Mouse (Mus musculus): ENCODE results near the gene Cib1.

DNA sequence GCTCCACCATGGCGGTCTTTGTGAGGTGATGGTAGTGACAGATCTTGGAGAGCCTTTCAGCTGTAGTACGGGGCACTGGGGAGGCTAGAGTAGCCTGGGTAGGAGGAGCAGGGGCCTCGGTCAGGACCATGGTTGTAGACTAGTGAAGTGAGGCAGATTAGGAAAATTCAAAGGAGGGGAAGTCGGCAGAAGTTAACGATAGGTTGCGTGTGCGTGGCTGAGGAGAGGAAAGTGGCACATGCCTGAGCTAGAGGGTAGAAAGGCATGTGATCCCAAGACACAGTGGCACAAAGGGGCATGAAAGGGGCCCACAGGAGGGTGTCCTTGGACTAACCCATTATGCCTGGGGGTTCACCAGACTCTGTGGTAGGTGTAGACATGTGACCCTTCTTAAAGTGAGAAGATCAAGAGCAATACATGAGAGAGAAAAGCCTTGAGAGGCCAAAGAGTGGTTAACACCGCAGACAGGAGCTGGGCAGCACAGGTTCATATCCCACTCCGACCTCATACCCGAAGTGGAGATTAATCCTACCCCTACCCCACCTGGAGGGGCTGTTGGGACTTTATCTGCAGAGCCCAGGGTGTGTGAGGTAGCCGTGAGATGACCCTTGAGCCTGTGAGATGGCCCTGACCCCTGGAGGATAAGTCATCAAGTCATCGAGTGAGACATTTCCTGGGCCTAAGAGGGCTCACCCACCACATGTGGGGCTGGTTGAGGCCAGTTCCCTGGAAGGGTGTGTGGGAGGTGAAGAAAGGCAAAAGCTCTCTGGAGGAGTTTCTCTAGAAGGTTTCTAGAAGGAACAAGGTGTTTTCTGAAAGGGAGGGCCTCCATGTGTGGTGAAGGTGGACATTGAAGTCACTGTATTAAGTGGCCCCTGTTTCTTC, 26.7 kb downstream of the Cib1 start:
- TF ChIP-seq EP300 (IDR thresholded peaks at IDR 0.05; ENCODE audit: low read depth in 1 of 2, low read length in 2 of 2) = 0 out of 4 replicates have a peak, but pooled peaks of 1 of the 2 experiments have one; percentile 8
- TF ChIP-seq POLR2A (IDR thresholded peaks at IDR 0.05; ENCODE audit: control insufficient read depth in 1 of 2, insufficient read depth in 1 of 2, low read depth in 1 of 2, low read length in 2 of 2, poor library complexity in 1 of 2) = no peak
